Mouse (Mus musculus): ENCODE data around the gene Cdh12. TPM values are rescaled to one million over a fixed set of nuclear protein-coding genes. Genes with fewer than 3 reads are reported as not detected.
A peak's percentile ranks its signal among the peaks of the same experiment; 100 is the strongest.

Cdh12 gene
- polyA plus RNA-seq, 1 experiment from 2014 or later = 0.05 TPM

DNA sequence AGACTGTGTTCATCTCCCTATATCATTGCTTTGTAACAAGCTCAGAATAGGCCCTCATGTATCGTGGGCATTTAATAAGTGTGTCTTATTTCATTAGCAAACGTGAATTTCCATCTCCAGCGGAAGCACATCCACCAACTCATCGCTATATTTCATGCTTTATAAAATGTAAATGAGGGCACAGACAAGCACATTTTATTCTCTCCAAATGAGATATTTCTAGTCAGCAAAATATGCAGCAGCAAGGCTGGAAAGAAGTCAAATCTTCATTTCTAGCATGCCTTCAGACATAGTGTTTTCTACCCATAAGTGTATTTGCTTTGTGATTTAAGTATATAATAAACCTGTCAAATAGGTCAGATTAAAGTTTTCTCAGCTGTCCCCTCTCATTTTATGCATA is 262.8 kb downstream of the Cdh12 start:
- H3K4me1 ChIP-seq (replicated peaks) = no peaks in the 10 kb centered on the region
- no peak overlapping the region for H3K27ac ChIP-seq (ENCODE audit: poor library complexity, severe bottlenecking)
- H3K27me3 ChIP-seq (replicated peaks) = no peaks in the 10 kb centered on the region
- no peak overlapping the region for H3K4me2 ChIP-seq
- no peak overlapping the region for H3K4me3 ChIP-seq
- no peak overlapping the region for H3K9ac ChIP-seq
- no peaks in the 10 kb centered on the region for H3K36me3 ChIP-seq
- H3K9me3 ChIP-seq (replicated peaks) = no peaks in the 10 kb centered on the region; the same call in 1 of the 2 replicates
- no peak for ATAC-seq (ENCODE audit: insufficient number of reproducible peaks, low FRiP score)
- WGBS = 73% methylated on average over 4 of the region's 4 CpGs

DNA sequence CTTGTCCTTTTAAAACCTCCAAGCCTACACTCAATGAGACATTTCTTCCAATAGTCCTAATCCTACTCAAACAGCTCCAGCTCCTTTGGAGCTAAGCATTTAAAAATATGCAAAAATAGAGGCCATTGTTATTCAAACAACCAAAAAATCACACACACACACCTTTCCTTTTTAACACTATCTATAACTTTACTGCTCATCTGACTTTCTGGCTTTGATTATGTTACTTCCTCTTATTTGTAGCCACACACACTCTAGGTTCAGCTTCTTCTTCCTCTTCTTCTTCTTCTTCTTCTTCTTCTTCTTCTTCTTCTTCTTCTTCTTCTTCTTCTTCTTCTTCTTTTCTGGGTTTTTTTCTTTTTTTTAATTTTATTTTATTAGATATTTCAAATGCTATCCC is 323.2 kb downstream of the Cdh12 start:
- no peak overlapping the region for H3K27ac ChIP-seq (ENCODE audit: poor library complexity, severe bottlenecking)
- no peaks in the 10 kb centered on the region for H3K27me3 ChIP-seq (replicated peaks)
- no peak overlapping the region for H3K9ac ChIP-seq
- no peaks in the 10 kb centered on the region for H3K36me3 ChIP-seq
- ATAC-seq (ENCODE audit: insufficient number of reproducible peaks, low FRiP score) = no peak
- H3K4me2 ChIP-seq = no peak overlapping the region
- H3K4me3 ChIP-seq = no peak overlapping the region
- H3K4me1 ChIP-seq (replicated peaks) = no peaks in the 10 kb centered on the region
- H3K9me3 ChIP-seq (replicated peaks) = no peaks in the 10 kb centered on the region

DNA sequence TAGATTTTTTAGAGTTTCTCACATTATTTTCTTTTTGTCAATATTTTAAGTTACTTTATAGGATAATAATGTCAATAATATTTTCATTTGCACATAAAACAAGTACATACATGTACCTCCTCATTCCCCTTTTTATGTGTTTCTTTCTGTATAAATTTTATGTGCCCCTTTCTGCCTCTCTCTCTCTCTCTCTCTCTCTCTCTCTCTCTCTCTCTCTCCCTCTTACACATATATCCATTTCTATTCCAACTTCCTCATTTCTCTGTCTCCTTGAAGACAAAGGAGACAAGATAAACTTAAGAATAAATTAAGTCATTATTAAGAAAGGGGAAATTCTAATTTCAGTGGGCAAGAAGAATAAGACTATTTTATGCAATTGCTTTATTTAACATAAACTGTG is 324.4 kb downstream of the Cdh12 start:
- H3K9ac ChIP-seq = no peak overlapping the region
- no peak overlapping the region for H3K4me2 ChIP-seq
- ATAC-seq (ENCODE audit: insufficient number of reproducible peaks, low FRiP score) = no peak
- no peaks in the 10 kb centered on the region for H3K27me3 ChIP-seq (replicated peaks)
- no peaks in the 10 kb centered on the region for H3K4me1 ChIP-seq (replicated peaks)
- no peak overlapping the region for H3K27ac ChIP-seq (ENCODE audit: poor library complexity, severe bottlenecking)
- H3K36me3 ChIP-seq = no peaks in the 10 kb centered on the region
- H3K9me3 ChIP-seq (replicated peaks) = no peaks in the 10 kb centered on the region
- no peak overlapping the region for H3K4me3 ChIP-seq

DNA sequence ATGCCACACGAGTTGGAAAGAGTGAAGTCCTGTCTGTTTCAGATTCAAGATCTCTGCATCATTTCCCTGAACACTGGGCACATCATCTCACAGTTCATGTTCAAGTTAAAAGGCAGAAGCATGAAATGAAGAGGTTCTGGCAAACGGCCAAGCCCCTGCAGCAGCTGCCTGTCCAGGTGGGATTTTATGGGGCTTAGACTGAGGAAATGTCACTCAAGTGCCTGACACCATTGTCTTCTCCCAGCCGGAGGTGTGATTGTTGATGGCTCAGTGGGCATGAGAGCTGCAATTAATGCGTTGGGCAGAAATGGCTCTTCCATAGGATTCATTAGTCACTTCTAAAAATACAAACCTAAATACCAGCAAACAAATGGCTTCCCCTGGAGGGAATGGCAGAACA is 347.9 kb downstream of the Cdh12 start:
- Histone ChIP-seq H3K9me3 (replicated peaks) (no peaks in the 10 kb centered on the region), H3K4me1 (replicated peaks) (no peaks in the 10 kb centered on the region)
- ATAC-seq (ENCODE audit: insufficient number of reproducible peaks, low FRiP score) = peak; percentile 48; the same call in 1 of the 2 replicates

DNA sequence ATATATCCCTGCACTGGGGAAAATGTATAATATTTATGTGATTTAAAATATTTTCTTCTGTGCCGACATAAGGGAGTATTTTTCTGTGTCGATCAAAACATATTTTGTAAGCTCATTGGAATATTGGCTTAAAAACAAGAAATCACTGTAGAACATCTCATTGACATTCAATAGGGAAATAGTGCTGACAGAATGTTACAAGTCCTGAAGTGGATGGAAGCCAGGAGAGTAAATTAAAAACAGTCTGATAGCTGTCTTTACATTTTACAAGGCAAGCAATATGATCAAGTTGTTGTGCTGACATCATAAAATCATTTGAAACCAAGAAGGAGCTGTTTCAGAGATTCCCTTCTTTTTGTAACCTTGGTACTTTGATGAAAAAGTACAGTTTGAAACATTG is 349.5 kb downstream of the Cdh12 start:
- WGBS = 80% methylated on average over 2 of the region's 2 CpGs
- ATAC-seq (ENCODE audit: insufficient number of reproducible peaks, low FRiP score) = no peak
- H3K36me3 ChIP-seq = no peaks in the 10 kb centered on the region
- no peaks in the 10 kb centered on the region for H3K9me3 ChIP-seq (replicated peaks)
- no peak overlapping the region for H3K4me3 ChIP-seq
- no peaks in the 10 kb centered on the region for H3K4me1 ChIP-seq (replicated peaks)
- H3K27ac ChIP-seq (ENCODE audit: poor library complexity, severe bottlenecking) = no peak overlapping the region
- H3K9ac ChIP-seq = no peak overlapping the region
- no peaks in the 10 kb centered on the region for H3K27me3 ChIP-seq (replicated peaks)
- H3K4me2 ChIP-seq = no peak overlapping the region

More for the DNA sequence above, 347.9 kb downstream of the Cdh12 start:
- no peaks in the 10 kb centered on the region for H3K27me3 ChIP-seq (replicated peaks)
- WGBS = 40% methylated on average over 4 of the region's 4 CpGs
- no peak overlapping the region for H3K4me2 ChIP-seq
- no peak overlapping the region for H3K4me3 ChIP-seq
- no peaks in the 10 kb centered on the region for H3K36me3 ChIP-seq
- H3K27ac ChIP-seq (ENCODE audit: poor library complexity, severe bottlenecking) = no peak overlapping the region
- no peak overlapping the region for H3K9ac ChIP-seq

DNA sequence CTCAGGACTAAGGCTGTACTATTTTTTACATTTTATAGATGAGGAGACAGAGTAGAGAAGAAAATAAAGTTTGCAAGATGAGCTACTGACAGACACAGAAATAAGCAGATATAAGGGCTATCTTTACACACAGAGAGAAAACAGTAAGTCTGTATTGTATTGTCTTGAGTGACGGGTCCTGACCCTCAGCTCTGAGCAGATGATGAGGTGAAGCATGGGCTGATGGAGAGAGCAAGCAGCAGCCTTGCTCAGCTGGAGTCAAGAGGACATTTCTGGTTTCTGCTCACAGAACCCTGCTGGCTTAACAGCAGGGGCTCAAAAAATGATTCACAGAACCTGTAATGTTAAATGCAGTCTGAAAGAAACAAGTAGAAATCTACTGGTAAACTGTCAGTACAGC is 386.8 kb downstream of the Cdh12 start:
- no peak for ATAC-seq (ENCODE audit: insufficient number of reproducible peaks, low FRiP score)

DNA sequence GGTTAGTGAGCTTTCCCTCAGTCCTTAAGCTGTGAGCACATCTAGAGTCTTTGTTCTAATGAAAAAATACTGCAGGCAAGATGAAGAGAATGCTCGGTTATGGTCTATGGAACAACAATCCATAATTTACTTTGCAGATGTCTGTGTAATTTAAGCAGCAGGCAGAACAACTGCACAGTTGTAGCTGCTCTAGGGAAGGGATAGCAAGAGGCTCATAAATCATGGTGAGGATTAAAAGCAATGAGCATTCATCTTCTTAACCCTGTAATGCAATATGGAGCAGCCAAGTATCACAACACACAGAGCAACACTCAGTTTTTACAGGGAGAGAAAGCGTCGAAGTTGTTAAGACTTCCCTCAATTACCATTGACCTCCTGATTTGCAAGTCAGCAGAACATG is 387.9 kb downstream of the Cdh12 start:
- WGBS = 69% methylated on average over 3 of the region's 3 CpGs
- no peak overlapping the region for H3K4me2 ChIP-seq
- no peaks in the 10 kb centered on the region for H3K36me3 ChIP-seq
- H3K27ac ChIP-seq (ENCODE audit: poor library complexity, severe bottlenecking) = no peak overlapping the region
- no peak overlapping the region for H3K9ac ChIP-seq
- no peaks in the 10 kb centered on the region for H3K4me1 ChIP-seq (replicated peaks)
- H3K27me3 ChIP-seq (replicated peaks) = no peaks in the 10 kb centered on the region
- H3K4me3 ChIP-seq = no peak overlapping the region
- no peak for ATAC-seq (ENCODE audit: insufficient number of reproducible peaks, low FRiP score)
- H3K9me3 ChIP-seq (replicated peaks) = no peaks in the 10 kb centered on the region

More for the DNA sequence above, 386.8 kb downstream of the Cdh12 start:
- Histone ChIP-seq H3K9me3 (replicated peaks) (no peaks in the 10 kb centered on the region), H3K27ac (ENCODE audit: poor library complexity, severe bottlenecking) (no peak overlapping the region), H3K4me1 (replicated peaks) (no peaks in the 10 kb centered on the region), H3K27me3 (replicated peaks) (no peaks in the 10 kb centered on the region), H3K36me3 (no peaks in the 10 kb centered on the region), H3K4me2 (no peak overlapping the region), H3K9ac (no peak overlapping the region), H3K4me3 (no peak overlapping the region)
- 55% methylated on average over 1 of the region's 1 CpGs for WGBS

DNA sequence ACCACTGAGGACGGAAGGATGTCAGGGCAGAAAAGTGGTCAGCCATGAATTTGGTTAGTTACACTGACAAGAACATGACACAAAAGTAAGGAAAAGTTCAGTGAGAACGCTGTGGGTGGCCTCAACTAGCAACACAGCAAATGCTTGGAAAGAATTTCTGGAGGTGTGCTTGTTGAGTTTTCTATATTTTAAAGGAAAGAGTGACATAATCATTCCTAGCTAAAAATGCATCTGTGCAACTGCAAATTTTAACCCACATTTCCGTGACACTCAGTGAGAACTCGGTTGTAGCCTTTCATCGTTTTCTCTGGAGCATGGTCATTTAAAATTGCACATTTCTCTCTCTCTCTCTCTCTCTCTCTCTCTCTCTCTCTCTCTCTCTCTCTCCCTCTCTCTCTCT is 392.4 kb downstream of the Cdh12 start:
- Histone ChIP-seq H3K4me1 (replicated peaks) (no peaks in the 10 kb centered on the region), H3K9ac (no peak overlapping the region), H3K27me3 (replicated peaks) (no peaks in the 10 kb centered on the region), H3K4me2 (no peak overlapping the region), H3K9me3 (replicated peaks) (no peaks in the 10 kb centered on the region), H3K4me3 (no peak overlapping the region), H3K36me3 (no peaks in the 10 kb centered on the region), H3K27ac (ENCODE audit: poor library complexity, severe bottlenecking) (no peak overlapping the region)
- WGBS = 85% methylated on average over 5 of the region's 5 CpGs
- no peak for ATAC-seq (ENCODE audit: insufficient number of reproducible peaks, low FRiP score)

DNA sequence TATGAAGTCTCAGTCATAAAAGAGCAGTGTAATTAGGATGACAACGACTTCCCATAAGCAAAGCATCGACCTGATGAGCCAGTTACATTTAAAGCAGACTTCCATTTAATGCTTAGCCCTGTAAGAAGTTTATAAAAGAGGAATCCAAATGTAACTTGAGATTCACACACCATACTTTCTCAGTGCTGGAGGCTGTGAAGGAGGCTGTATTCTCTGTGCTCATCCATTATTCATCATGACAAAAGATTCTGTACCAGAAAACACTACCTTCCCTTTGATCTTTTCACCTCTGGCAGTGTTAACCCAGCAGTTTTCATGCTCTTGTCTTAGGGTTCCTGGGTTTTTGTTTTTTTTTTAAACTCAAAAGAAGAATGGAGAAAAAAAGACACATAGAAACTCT is 414.0 kb downstream of the Cdh12 start:
- Histone ChIP-seq H3K9ac (no peak overlapping the region), H3K36me3 (no peaks in the 10 kb centered on the region), H3K9me3 (replicated peaks) (no peaks in the 10 kb centered on the region), H3K4me2 (no peak overlapping the region), H3K4me1 (replicated peaks) (no peaks in the 10 kb centered on the region), H3K4me3 (no peak overlapping the region), H3K27ac (ENCODE audit: poor library complexity, severe bottlenecking) (no peak overlapping the region), H3K27me3 (replicated peaks) (no peaks in the 10 kb centered on the region)
- no peak for ATAC-seq (ENCODE audit: insufficient number of reproducible peaks, low FRiP score)
- WGBS = 51% methylated on average over 2 of the region's 2 CpGs

DNA sequence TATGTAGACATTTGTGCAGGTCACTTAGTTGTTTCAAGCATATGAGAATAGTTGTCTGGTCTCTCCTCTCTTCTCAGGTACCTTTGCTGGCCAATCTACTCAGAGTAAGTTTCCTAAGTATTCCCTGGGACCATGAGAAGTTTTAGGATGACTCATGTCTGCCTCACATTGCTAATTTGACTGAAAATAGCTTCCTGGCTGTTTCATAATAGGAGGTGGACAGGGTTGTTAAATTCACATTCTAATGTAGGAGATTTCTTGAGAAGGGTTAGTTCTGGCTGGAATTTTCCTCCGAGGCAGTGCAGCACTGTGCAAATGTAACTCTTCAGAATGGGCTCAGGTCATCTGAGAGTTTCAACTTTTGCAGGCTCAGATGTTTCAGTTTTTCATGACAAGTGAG is 423.5 kb downstream of the Cdh12 start:
- H3K9ac ChIP-seq = no peak overlapping the region
- no peak overlapping the region for H3K27ac ChIP-seq (ENCODE audit: poor library complexity, severe bottlenecking)
- no peaks in the 10 kb centered on the region for H3K9me3 ChIP-seq (replicated peaks)
- no peaks in the 10 kb centered on the region for H3K4me1 ChIP-seq (replicated peaks)
- H3K4me2 ChIP-seq = no peak overlapping the region
- 85% methylated on average over 1 of the region's 1 CpGs for WGBS
- ATAC-seq (ENCODE audit: insufficient number of reproducible peaks, low FRiP score) = no peak
- H3K36me3 ChIP-seq = no peaks in the 10 kb centered on the region
- H3K27me3 ChIP-seq (replicated peaks) = no peaks in the 10 kb centered on the region
- H3K4me3 ChIP-seq = no peak overlapping the region

DNA sequence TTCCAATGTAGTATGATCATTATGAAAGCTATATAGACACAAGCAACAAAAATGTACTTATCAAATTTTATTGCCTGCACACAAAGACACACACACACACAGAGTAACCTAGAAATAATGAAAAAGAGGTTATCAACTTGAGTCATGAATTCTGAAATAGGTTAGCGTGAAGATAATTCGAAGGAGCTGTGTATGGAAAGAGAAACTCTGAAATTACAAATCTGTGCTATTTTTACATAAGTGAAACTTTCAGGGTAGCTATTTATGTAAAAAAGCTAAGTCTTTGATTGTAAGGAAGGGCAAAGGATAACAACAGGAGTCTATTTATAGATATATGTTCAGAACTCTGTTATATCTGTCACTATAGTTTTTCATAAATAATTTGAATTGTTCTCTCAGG is 427.9 kb downstream of the Cdh12 start:
- 85% methylated on average over 2 of the region's 2 CpGs for WGBS
- Histone ChIP-seq H3K4me2 (no peak overlapping the region), H3K9me3 (replicated peaks) (no peaks in the 10 kb centered on the region), H3K4me1 (replicated peaks) (no peaks in the 10 kb centered on the region), H3K27me3 (replicated peaks) (no peaks in the 10 kb centered on the region), H3K4me3 (no peak overlapping the region), H3K27ac (ENCODE audit: poor library complexity, severe bottlenecking) (no peak overlapping the region), H3K36me3 (no peaks in the 10 kb centered on the region), H3K9ac (no peak overlapping the region)
- no peak for ATAC-seq (ENCODE audit: insufficient number of reproducible peaks, low FRiP score)

DNA sequence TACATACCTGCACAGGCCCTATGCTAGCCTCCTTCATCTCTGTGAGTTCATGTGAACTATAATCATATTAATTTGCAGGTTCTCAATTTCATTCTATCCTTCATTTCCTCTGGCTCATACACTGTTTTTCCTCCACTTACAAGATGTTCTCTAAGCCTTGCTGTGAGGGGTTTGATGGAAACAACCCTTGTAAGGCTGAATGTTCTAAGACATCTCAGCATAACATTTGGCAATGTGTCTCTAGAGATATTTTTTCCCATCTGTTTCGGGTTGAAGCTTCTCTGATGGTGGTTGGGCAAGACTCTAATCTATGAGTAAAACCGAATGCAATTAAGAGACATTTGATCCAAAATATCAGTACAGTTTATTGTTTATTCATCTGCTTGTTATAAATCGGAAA is 444.4 kb downstream of the Cdh12 start:
- no peaks in the 10 kb centered on the region for H3K27me3 ChIP-seq (replicated peaks)
- WGBS = 72% methylated on average over 3 of the region's 3 CpGs
- H3K36me3 ChIP-seq = no peaks in the 10 kb centered on the region
- no peak overlapping the region for H3K4me3 ChIP-seq
- ATAC-seq (ENCODE audit: insufficient number of reproducible peaks, low FRiP score) = no peak
- no peaks in the 10 kb centered on the region for H3K4me1 ChIP-seq (replicated peaks)
- no peaks in the 10 kb centered on the region for H3K9me3 ChIP-seq (replicated peaks)
- H3K4me2 ChIP-seq = no peak overlapping the region
- no peak overlapping the region for H3K27ac ChIP-seq (ENCODE audit: poor library complexity, severe bottlenecking)
- H3K9ac ChIP-seq = no peak overlapping the region
